Mouse (Mus musculus) kidney, postnatal 0 days (tissue): Measurements from ENCODE around the gene Plcb1. TPM values are rescaled to one million over a fixed set of nuclear protein-coding genes. Genes with fewer than 3 reads are reported as not detected.
A peak's percentile ranks its signal among the peaks of the same experiment; 100 is the strongest.

Experiments used
- ATAC-seq: fragments of 200-750 bp; cut with Nextera tagmentation; replicated peaks from 2 replicates; pipeline ENCODE4 v1.8.0; 2017; ENCODE audit warnings: low read depth, moderate number of reproducible peaks, moderate TSS enrichment, moderate library complexity; ENCODE audit not compliant: low FRiP score
- DNase-seq: peaks from one replicate; pipeline ENCODE4 v3.0.0-alpha.2; 2016; ENCODE audit warnings: low spot score
- H3K27ac ChIP-seq: fragments of 300-500 bp; sonication (generic); 2 replicates; pipeline ENCODE4 v1.5.1; 2014; ENCODE audit warnings: mild to moderate bottlenecking
- H3K27me3 ChIP-seq: fragments of 300-500 bp; sonication (generic); 2 replicates; pipeline ENCODE4 v1.6.1; 2014; ENCODE audit warnings: low read length, mixed read lengths; ENCODE audit not compliant: insufficient read depth
- H3K36me3 ChIP-seq: fragments of 300-500 bp; sonication (generic); 2 replicates; pipeline ENCODE4 v1.6.1; 2014; ENCODE audit warnings: low read length, mixed read lengths; ENCODE audit not compliant: insufficient read depth
- H3K4me1 ChIP-seq: fragments of 300-500 bp; sonication (generic); replicated peaks from 2 replicates; pipeline ENCODE4 v1.6.1; 2014; ENCODE audit warnings: antibody characterized with exemption, low read length, mixed read lengths; ENCODE audit not compliant: insufficient read depth
- H3K4me2 ChIP-seq: fragments of 300-500 bp; sonication (generic); 2 replicates; pipeline ENCODE4 v1.6.1; 2014; ENCODE audit warnings: mild to moderate bottlenecking, low read length, moderate library complexity, mixed read lengths
- H3K4me3 ChIP-seq: fragments of 300-500 bp; sonication (generic); replicated peaks from 2 replicates; pipeline ENCODE4 v1.5.1; 2014; ENCODE audit warnings: low read depth, low read length
- H3K9ac ChIP-seq: fragments of 300-500 bp; sonication (generic); 2 replicates; pipeline ENCODE4 v1.6.1; 2014; ENCODE audit warnings: low read depth, low read length
- H3K9me3 ChIP-seq: fragments of 300-500 bp; sonication (generic); replicated peaks from 2 replicates; pipeline ENCODE4 v1.6.1; 2016; ENCODE audit warnings: low read length, inconsistent platforms, mixed read lengths
- CTCF ChIP-seq: IDR thresholded peaks from 2 replicates; pipeline ENCODE4 v1.5.1; 2016; ENCODE audit warnings: antibody characterized with exemption, low read depth, mild to moderate bottlenecking, moderate library complexity
- WGBS: fragments of 180-500 bp; shearing (Covaris S2); extraction: QIAGEN DNeasy Blood & Tissue Kit; methylation state at CpG from one replicate; pipeline ENCODE4 v1.1.7; 2014; 5-methylcytosine and 5-hydroxymethylcytosine counted together
- polyA plus RNA-seq: library from polyadenylated mRNA; unstranded; fragments of >200 nt; fragmentation: Nextera tagmentation; extraction: Ambion mirVana; gene quantifications from 2 replicates; pipeline ENCODE4 v1.2.1, GENCODE M21; 2015

Gene Plcb1
- polyA plus RNA-seq, 1 experiment from 2014 or later: 20.8 TPM

DNA sequence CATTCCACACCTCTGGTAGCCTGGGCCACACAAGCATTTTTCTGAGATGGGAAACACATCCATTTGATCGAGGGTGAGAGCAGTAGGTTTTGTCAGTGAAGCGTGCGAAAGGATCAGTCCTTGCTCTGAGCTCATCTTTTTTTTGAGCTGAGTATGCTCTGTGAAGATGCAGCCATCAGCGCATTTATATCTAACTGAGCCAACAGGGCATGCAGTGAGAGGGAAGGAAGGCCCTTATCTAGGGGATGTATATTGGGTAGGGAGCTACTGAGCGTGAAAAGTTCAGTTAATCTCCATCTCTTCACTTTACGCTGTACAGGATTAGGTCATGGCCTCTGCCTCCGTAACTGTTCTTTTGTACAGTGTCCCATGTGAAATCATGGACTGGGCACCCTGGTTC lies 46.0 kb downstream of the Plcb1 start:
- Histone ChIP-seq H3K27me3 (no peaks in the 10 kb centered on the region), H3K4me1 (no peaks in the 10 kb centered on the region), H3K4me2 (no peak overlapping the region), H3K36me3 (no peaks in the 10 kb centered on the region), H3K27ac (no peak overlapping the region), H3K9me3 (no peaks in the 10 kb centered on the region), H3K9ac (no peak overlapping the region), H3K4me3 (no peak overlapping the region)
- 72% methylated on average over 7 of the region's 7 CpGs for WGBS
- no peak for TF ChIP-seq CTCF
- ATAC-seq (peak; percentile 53; the same call in 1 of the 2 replicates), DNase-seq (no peak)

DNA sequence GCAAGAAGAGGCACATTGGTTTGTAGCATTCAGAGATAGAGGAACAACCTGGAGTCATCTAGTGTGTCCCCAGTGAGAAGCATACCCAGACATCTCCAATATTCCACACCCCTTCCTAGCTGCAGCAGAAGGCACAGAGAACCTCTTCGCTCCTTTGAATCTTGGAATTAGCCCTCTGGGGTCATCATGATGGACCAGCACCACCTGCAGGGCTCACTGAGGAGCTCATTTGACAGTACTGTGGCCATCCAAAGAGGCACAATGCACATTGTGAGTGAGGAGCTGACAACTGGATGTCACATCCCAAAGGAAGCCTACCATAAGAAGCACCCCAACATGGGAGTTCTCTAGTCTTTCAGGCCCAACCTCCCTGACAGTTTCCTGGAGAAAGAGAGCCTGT lies 50.2 kb downstream of the Plcb1 start:
- Histone ChIP-seq H3K27me3 (no peaks in the 10 kb centered on the region), H3K27ac (no peak overlapping the region), H3K4me3 (no peak overlapping the region), H3K9me3 (no peaks in the 10 kb centered on the region), H3K36me3 (no peaks in the 10 kb centered on the region), H3K4me2 (no peak overlapping the region), H3K4me1 (no peaks in the 10 kb centered on the region), H3K9ac (no peak overlapping the region)
- peak; percentile 30; the same call in 1 of the 2 replicates for TF ChIP-seq CTCF
- WGBS: 76% methylated on average over 1 of the region's 1 CpGs
- DNase-seq (no peak), ATAC-seq (no peak)

DNA sequence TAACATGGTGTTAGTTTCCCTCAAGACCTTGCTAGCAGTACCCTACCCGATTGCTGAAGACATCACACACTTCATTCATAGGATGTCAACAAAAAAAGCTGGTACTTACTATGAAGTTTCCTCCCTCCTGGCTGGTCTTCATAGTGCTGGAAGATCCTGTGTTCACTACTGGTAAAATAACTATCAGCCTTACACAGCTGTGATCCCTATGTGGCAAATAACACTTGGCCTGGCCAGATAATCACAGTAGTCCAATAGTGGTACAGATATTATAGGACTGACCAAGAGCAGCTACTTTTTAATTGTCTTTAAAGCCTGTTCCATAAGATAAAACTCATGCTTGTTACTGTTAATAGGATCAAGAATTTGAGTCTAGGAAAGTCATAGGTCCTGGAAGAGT lies 52.3 kb downstream of the Plcb1 start:
- H3K27ac ChIP-seq: no peak overlapping the region
- ATAC-seq (no peak), DNase-seq (no peak)
- no peaks in the 10 kb centered on the region for H3K9me3 ChIP-seq
- no peaks in the 10 kb centered on the region for H3K27me3 ChIP-seq
- H3K36me3 ChIP-seq: no peaks in the 10 kb centered on the region
- H3K4me3 ChIP-seq: no peak overlapping the region
- H3K9ac ChIP-seq: no peak overlapping the region
- TF ChIP-seq CTCF: no peak
- no peak overlapping the region for H3K4me2 ChIP-seq
- 75% methylated on average over 1 of the region's 1 CpGs for WGBS
- no peaks in the 10 kb centered on the region for H3K4me1 ChIP-seq

DNA sequence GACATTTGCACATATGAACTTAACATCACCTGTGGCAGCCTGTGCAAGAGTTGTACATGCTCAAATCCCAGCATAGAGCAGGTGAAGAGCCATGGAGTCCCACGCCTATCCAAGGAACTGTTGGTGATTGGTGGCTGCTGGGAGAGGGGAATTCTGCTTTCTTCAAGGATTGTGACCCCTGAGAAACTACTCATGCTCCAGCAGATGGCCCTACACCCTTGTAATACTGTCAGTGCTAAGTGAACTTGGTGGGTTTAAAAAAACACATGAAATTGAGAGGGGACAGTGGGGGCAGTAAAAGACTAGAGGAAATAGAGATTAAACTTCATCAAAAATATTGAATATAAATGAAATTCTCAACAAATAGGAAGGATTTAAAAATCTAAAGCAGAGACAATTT lies 53.0 kb downstream of the Plcb1 start:
- no peak for ATAC-seq
- H3K36me3 ChIP-seq: no peaks in the 10 kb centered on the region
- no peak for DNase-seq
- no peak overlapping the region for H3K9ac ChIP-seq
- H3K27ac ChIP-seq: no peak overlapping the region
- H3K27me3 ChIP-seq: no peaks in the 10 kb centered on the region
- no peak overlapping the region for H3K4me3 ChIP-seq
- peak; percentile 40 for TF ChIP-seq CTCF
- H3K4me1 ChIP-seq: no peaks in the 10 kb centered on the region
- H3K9me3 ChIP-seq: no peaks in the 10 kb centered on the region
- WGBS: 68% methylated on average over 1 of the region's 1 CpGs
- H3K4me2 ChIP-seq: no peak overlapping the region

DNA sequence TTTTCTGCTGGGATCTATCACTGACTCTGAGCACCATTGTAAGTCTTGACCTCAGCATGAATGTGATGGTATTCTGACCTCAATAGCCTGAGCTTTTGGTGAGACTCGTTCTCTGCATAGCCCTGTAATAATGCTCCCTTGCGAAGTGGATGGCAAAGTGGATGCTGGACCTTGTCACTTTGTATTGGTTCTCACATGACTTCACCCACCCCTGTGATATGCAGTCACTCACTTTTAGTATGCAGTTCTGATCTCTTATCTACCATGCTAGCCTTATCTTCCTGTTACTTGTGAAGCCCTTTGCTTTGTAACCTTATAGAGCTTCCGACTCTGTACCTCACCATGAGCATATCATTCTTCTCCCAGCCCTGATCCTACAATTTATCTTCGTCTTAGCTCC lies 57.0 kb downstream of the Plcb1 start:
- no peaks in the 10 kb centered on the region for H3K4me1 ChIP-seq
- H3K27me3 ChIP-seq: no peaks in the 10 kb centered on the region
- 84% methylated on average over 4 of the region's 4 CpGs for WGBS
- no peak for DNase-seq
- no peak overlapping the region for H3K27ac ChIP-seq
- no peak for ATAC-seq
- TF ChIP-seq CTCF: no peak
- H3K4me3 ChIP-seq: no peak overlapping the region
- H3K9me3 ChIP-seq: no peaks in the 10 kb centered on the region
- no peak overlapping the region for H3K4me2 ChIP-seq
- H3K9ac ChIP-seq: no peak overlapping the region
- H3K36me3 ChIP-seq: no peaks in the 10 kb centered on the region

DNA sequence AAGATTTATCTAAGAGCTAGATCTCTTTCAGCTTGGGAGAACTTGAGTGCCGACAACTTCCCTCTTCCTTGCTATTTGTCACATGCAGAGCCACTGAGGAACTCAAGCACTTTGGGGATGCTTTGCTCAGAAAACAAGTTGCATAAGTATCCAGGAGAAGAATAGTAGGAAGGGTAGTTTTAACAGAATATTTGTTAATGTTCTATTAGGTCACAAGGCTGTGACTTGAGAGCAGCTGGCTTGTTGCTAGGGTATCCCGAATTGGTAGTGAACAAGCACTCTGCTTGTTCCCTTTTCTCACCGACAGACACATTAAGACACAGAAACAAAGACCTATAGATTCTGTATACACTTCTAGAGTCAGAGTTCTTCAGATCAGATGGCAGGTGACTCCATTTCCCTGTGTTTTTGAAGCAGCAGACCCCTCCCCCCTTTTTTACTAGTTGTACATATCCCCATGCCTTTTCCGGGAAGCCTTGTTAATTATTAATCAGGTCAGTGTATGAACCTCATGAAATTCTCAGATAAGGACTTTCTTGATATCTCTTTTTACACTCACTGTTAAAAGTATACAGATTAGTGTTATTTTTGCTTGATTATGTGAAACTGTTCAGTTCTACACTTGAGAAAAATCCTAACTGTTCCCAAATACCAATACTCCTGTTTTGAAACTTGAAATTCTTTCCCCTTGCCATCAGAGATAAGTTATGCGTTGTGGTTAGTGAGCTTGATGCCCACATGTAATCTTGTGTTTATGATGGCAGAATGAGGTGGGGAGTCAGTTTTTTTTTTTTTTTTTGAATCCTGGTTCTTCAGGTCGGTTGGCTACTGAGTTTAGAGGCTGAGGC lies 58.7 kb downstream of the Plcb1 start:
- H3K4me2 ChIP-seq: 0 out of 2 replicates have a peak overlapping the region, but pooled peaks have one; percentile 3
- peak overlapping the region; percentile 19; the same call in 1 of the 2 replicates for H3K27ac ChIP-seq
- TF ChIP-seq CTCF: no peak

More for the DNA sequence above, 58.7 kb downstream of the Plcb1 start:
- H3K27me3 ChIP-seq: no peaks in the 10 kb centered on the region
- H3K4me3 ChIP-seq: no peak overlapping the region
- DNase-seq (no peak), ATAC-seq (no peak; the same call in 1 of the 2 replicates)
- no peaks in the 10 kb centered on the region for H3K4me1 ChIP-seq
- WGBS: 52% methylated on average over 6 of the region's 6 CpGs
- no peaks in the 10 kb centered on the region for H3K36me3 ChIP-seq
- H3K9ac ChIP-seq: no peak overlapping the region
- H3K9me3 ChIP-seq: no peaks in the 10 kb centered on the region
